Mouse (Mus musculus) hematopoietic multipotent progenitor cell, adult 10-12 weeks (in vitro differentiated cells): ENCODE results near the gene Spock3. TPM values are rescaled to one million over a fixed set of nuclear protein-coding genes. Genes with fewer than 3 reads are reported as not detected.

ENCODE experiments used
- polyA plus RNA-seq: library from polyadenylated mRNA; stranded (reverse); fragments of >175 nt; gene quantifications from 2 replicates; pipeline ENCODE4 v1.2.3, GENCODE M21; 2012; ENCODE audit warnings: low replicate concordance

Gene Spock3
- not detected in 2 replicates for polyA plus RNA-seq

DNA sequence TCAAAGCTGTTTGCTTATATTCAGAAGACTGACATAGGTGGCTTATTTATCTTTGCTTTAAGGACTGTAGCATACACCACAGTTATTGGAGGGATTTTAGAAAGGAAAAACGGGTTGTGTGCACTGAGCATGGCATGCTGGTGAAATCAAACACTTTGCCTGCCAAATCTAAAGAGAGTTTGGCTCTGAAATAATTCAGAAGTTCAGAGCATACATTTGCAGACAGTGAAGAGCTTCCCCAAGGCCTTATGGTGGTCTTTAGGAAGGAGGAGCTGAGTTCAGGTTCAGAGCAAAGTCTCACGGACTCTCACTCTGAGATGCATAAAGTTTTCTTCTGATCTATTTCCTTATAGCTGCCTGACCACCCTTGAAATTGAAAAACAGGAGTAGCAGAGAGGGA lies at the start of gene Spock3:
Spock3 (plus strand) TSS at position 301 of the 400 bp plus-strand sequence.

